Mouse (Mus musculus) bone marrow, adult 2 months (tissue): ENCODE results near the gene Abca8b. TPM values are rescaled to one million over a fixed set of nuclear protein-coding genes. Genes with fewer than 3 reads are reported as not detected.
"Not testable (repeated sequence)": the region's sequence is repeated elsewhere in the genome, so short reads cannot be mapped to it uniquely, and the experiment has no call there.

Experiments used
- H3K27ac ChIP-seq: fragments of 200-500 bp; 2 replicates; pipeline ENCODE4 v1.5.1; 2012; ENCODE audit warnings: low read depth, mild to moderate bottlenecking, control low read depth, inconsistent platforms, low read length; ENCODE audit not compliant: control insufficient read depth, poor library complexity, insufficient read depth
- H3K4me1 ChIP-seq: fragments of 200-500 bp; 2 replicates; pipeline ENCODE4 v1.6.1; 2011; ENCODE audit warnings: low read length; ENCODE audit not compliant: control insufficient read depth, insufficient read depth
- H3K4me3 ChIP-seq: fragments of 200-500 bp; replicated peaks from 2 replicates; pipeline ENCODE3; 2011; ENCODE audit warnings: mild to moderate bottlenecking, low read depth, low read length, control low read depth; ENCODE audit not compliant: control insufficient read depth
- CTCF ChIP-seq: fragments of 200-500 bp; IDR thresholded peaks from 2 replicates; pipeline ENCODE4 v1.5.1; 2011; ENCODE audit warnings: low read length, control low read depth; ENCODE audit not compliant: control insufficient read depth, insufficient read depth
- POLR2A ChIP-seq: fragments of 200-500 bp; IDR thresholded peaks from 2 replicates; pipeline ENCODE4 v1.6.1; 2011; ENCODE audit warnings: low read depth, mild to moderate bottlenecking, control low read depth, low read length, borderline replicate concordance; ENCODE audit not compliant: control insufficient read depth
- WGBS: fragments of 180-500 bp; shearing (Covaris S2); methylation state at CpG from one replicate; pipeline ENCODE4 v1.1.7; 2018; 5-methylcytosine and 5-hydroxymethylcytosine counted together
- polyA plus RNA-seq: library from polyadenylated mRNA; stranded (reverse); fragments of >200 nt; gene quantifications from 2 replicates; pipeline ENCODE4 v1.2.4, GENCODE M21; 2011; ENCODE audit warnings: low replicate concordance; ENCODE audit not compliant: missing spikeins, insufficient read depth, insufficient read length

Abca8b gene
- polyA plus RNA-seq, 1 experiment = not detected

GRCm38 (mm10) chr11:109928489-109928888 lies 67.2 kb downstream of the Abca8b start:
- 78% methylated on average over 2 of the region's 2 CpGs for WGBS
- TF ChIP-seq CTCF (no peak), POLR2A (no peak)
- Histone ChIP-seq H3K27ac (no peak overlapping the region), H3K4me1 (no peaks in the 10 kb centered on the region; the same call in 1 of the 2 replicates), H3K4me3 (no peak overlapping the region)

- Histone ChIP-seq H3K4me3 (no peak overlapping the region), H3K27ac (no peak overlapping the region), H3K4me1 (no peaks in the 10 kb centered on the region; the same call in 1 of the 2 replicates)
- WGBS = 35% methylated on average over 7 of the region's 7 CpGs
- no peak for TF ChIP-seq POLR2A
- no peak for TF ChIP-seq CTCF
Observed at GRCm38 (mm10) chr11:109926718-109927680, 68.6 kb downstream of the Abca8b start.

GRCm38 (mm10) chr11:109922236-109922635 lies 73.4 kb downstream of the Abca8b start:
- Histone ChIP-seq H3K4me3 (no peak overlapping the region), H3K27ac (no peak overlapping the region), H3K4me1 (no peaks in the 10 kb centered on the region; the same call in 1 of the 2 replicates)
- TF ChIP-seq POLR2A = no peak
- no peak for TF ChIP-seq CTCF
- WGBS = 69% methylated on average over 3 of the region's 3 CpGs

GRCm38 (mm10) chr11:109919480-109919879 lies 76.2 kb downstream of the Abca8b start:
- TF ChIP-seq CTCF = no peak
- no peak for TF ChIP-seq POLR2A
- H3K4me1 ChIP-seq = no peaks in the 10 kb centered on the region
- H3K4me3 ChIP-seq = no peak overlapping the region
- no peak overlapping the region for H3K27ac ChIP-seq
- WGBS = 68% methylated on average over 2 of the region's 2 CpGs

GRCm38 (mm10) chr11:109916654-109917053 lies 79.0 kb downstream of the Abca8b start:
- no peak overlapping the region for H3K27ac ChIP-seq
- H3K4me3 ChIP-seq = no peak overlapping the region
- 84% methylated on average over 10 of the region's 10 CpGs for WGBS
- TF ChIP-seq CTCF = no peak
- TF ChIP-seq POLR2A = no peak
- no peaks in the 10 kb centered on the region for H3K4me1 ChIP-seq

GRCm38 (mm10) chr11:109913156-109913555 lies 82.5 kb downstream of the Abca8b start:
- H3K27ac ChIP-seq, H3K4me1 ChIP-seq: not testable (repeated sequence)
- 78% methylated on average over 8 of the region's 8 CpGs for WGBS

GRCm38 (mm10) chr11:109912118-109912517 lies 83.5 kb downstream of the Abca8b start:
- 63% methylated on average over 1 of the region's 1 CpGs for WGBS
- not testable (repeated sequence) for H3K27ac ChIP-seq, H3K4me1 ChIP-seq, H3K4me3 ChIP-seq

More at GRCm38 (mm10) chr11:109913156-109913555, 82.5 kb downstream of the Abca8b start:
- H3K4me3 ChIP-seq = not testable (repeated sequence)

GRCm38 (mm10) chr11:109909801-109910200 lies 85.8 kb downstream of the Abca8b start:
- WGBS = 60% methylated on average over 2 of the region's 2 CpGs
- H3K27ac ChIP-seq = no peak overlapping the region
- H3K4me1 ChIP-seq = no peaks in the 10 kb centered on the region; the same call in 1 of the 2 replicates
- H3K4me3 ChIP-seq = no peak overlapping the region
- TF ChIP-seq CTCF (no peak), POLR2A (no peak)
